Mouse (Mus musculus): ENCODE data around the gene Pex14. TPM values are rescaled to one million over a fixed set of nuclear protein-coding genes. Genes with fewer than 3 reads are reported as not detected.

Gene Pex14
- polyA plus RNA-seq, 1 experiment from 2014 or later: 50.3 TPM

DNA sequence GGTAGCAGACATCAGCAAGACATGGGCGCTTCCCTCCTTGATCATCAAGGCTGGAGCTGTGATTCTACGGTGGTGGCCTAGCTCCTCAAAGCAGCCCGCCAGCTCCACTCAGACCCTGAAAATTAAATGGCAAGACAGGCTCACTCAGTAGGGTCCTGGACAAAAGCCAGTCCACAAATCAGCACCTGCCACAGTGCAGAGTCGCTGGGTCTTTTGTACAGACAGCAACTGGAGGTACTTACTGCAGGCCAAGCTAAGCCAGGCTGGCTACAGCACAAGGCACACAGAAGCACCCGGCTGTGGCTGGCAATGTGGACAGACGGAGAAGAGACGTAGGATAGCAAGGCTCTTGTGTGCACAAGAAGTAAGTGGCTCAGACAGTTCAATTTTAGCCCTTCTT lies 124.8 kb downstream of the Pex14 start:
- H3K4me2 ChIP-seq: no peak overlapping the region
- 75% methylated on average over 7 of the region's 7 CpGs for WGBS

GRCm38 (mm10) chr4:148973387-148973786 lies 126.3 kb downstream of the Pex14 start:
- H3K4me1 ChIP-seq: peaks cover 18% of the 10 kb centered on the region
- no peaks in the 10 kb centered on the region for H3K9me3 ChIP-seq
- no peak for ATAC-seq (ENCODE audit: insufficient read depth, low FRiP score, low read depth)
- no peak overlapping the region for H3K9ac ChIP-seq
- H3K27me3 ChIP-seq (replicated peaks): no peaks in the 10 kb centered on the region
- H3K4me3 ChIP-seq (replicated peaks): no peak overlapping the region
- no peaks in the 10 kb centered on the region for H3K36me3 ChIP-seq
- no peak overlapping the region for H3K4me2 ChIP-seq
- 85% methylated on average over 14 of the region's 14 CpGs for WGBS
- no peak overlapping the region for H3K27ac ChIP-seq

More for the DNA sequence above, 124.8 kb downstream of the Pex14 start:
- ATAC-seq (ENCODE audit: insufficient read depth, low FRiP score, low read depth): no peak
- Histone ChIP-seq H3K27ac (no peak overlapping the region), H3K27me3 (replicated peaks) (no peaks in the 10 kb centered on the region), H3K9me3 (no peaks in the 10 kb centered on the region), H3K36me3 (no peaks in the 10 kb centered on the region), H3K4me3 (replicated peaks) (no peak overlapping the region), H3K4me1 (peaks cover 18% of the 10 kb centered on the region), H3K9ac (no peak overlapping the region)

DNA sequence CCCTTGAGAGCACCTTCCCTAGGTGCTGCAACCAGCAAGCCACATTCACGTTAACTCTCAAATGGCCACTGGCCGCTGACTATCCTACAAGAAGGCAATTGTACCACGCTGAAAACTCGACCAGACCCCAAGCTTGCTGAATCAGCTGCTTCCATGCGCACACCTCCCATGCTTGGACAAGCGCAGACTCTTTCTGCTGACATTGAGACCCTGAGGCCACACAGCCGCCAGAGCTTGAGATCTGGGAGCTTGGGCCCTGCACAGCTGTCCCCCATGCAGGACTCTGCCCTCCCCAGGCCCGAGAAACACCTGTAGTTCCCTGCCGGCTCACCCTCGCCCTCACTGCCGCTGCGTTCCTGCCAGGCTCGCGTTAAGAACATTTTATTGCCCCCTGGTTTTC lies 127.0 kb downstream of the Pex14 start:
- Histone ChIP-seq H3K9me3 (no peaks in the 10 kb centered on the region), H3K27me3 (replicated peaks) (no peaks in the 10 kb centered on the region), H3K4me2 (no peak overlapping the region), H3K4me1 (peaks cover 22% of the 10 kb centered on the region), H3K36me3 (no peaks in the 10 kb centered on the region), H3K9ac (no peak overlapping the region), H3K4me3 (replicated peaks) (no peak overlapping the region), H3K27ac (no peak overlapping the region)
- ATAC-seq (ENCODE audit: insufficient read depth, low FRiP score, low read depth): no peak
- WGBS: 82% methylated on average over 14 of the region's 14 CpGs

GRCm38 (mm10) chr4:148971613-148972242 lies 127.9 kb downstream of the Pex14 start:
- Histone ChIP-seq H3K36me3 (no peaks in the 10 kb centered on the region), H3K4me3 (replicated peaks) (no peak overlapping the region), H3K9me3 (no peaks in the 10 kb centered on the region), H3K27ac (no peak overlapping the region), H3K27me3 (replicated peaks) (no peaks in the 10 kb centered on the region), H3K4me2 (no peak overlapping the region), H3K9ac (no peak overlapping the region), H3K4me1 (peaks cover 26% of the 10 kb centered on the region)
- 63% methylated on average over 3 of the region's 3 CpGs for WGBS
- ATAC-seq (ENCODE audit: insufficient read depth, low FRiP score, low read depth): no peak

DNA sequence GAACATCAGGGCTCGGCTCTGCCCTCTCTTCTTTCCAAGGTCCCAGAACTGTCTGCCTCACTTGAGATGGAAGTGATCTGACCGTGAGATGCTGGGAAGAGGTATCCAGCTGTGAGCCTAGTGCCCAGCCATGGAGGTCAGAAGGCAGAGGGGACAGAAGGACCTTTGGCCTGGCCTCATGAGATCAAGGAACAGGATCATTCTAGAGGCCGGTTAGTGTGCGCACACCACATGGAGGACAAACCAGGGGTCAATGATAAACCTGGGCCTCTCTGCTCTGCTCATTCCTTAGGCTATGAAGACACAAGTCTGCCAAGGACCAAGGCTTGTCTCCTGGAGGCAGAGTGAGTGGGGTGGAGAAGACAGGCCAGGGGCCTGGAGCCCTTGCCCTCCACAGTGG lies 128.9 kb downstream of the Pex14 start:
- H3K9ac ChIP-seq: no peak overlapping the region
- no peaks in the 10 kb centered on the region for H3K36me3 ChIP-seq
- WGBS: 90% methylated on average over 4 of the region's 4 CpGs
- no peak overlapping the region for H3K4me3 ChIP-seq (replicated peaks)
- no peak overlapping the region for H3K27ac ChIP-seq
- H3K27me3 ChIP-seq (replicated peaks): no peaks in the 10 kb centered on the region
- ATAC-seq (ENCODE audit: insufficient read depth, low FRiP score, low read depth): no peak
- H3K4me2 ChIP-seq: no peak overlapping the region
- no peaks in the 10 kb centered on the region for H3K9me3 ChIP-seq
- peaks cover 26% of the 10 kb centered on the region for H3K4me1 ChIP-seq

- WGBS: 64% methylated on average over 5 of the region's 5 CpGs
- H3K9me3 ChIP-seq: no peaks in the 10 kb centered on the region
- no peaks in the 10 kb centered on the region for H3K27me3 ChIP-seq (replicated peaks)
- peaks cover 26% of the 10 kb centered on the region for H3K4me1 ChIP-seq
- H3K27ac ChIP-seq: no peak overlapping the region; the same call in 1 of the 2 replicates
- H3K36me3 ChIP-seq: no peaks in the 10 kb centered on the region
- no peak overlapping the region for H3K9ac ChIP-seq
- no peak overlapping the region for H3K4me3 ChIP-seq (replicated peaks)
- no peak for ATAC-seq (ENCODE audit: insufficient read depth, low FRiP score, low read depth)
- no peak overlapping the region for H3K4me2 ChIP-seq
Observed at GRCm38 (mm10) chr4:148969610-148970009, 130.1 kb downstream of the Pex14 start.

GRCm38 (mm10) chr4:148968859-148969258 lies 130.8 kb downstream of the Pex14 start:
- ATAC-seq (ENCODE audit: insufficient read depth, low FRiP score, low read depth): no peak
- no peaks in the 10 kb centered on the region for H3K27me3 ChIP-seq (replicated peaks)
- H3K36me3 ChIP-seq: no peaks in the 10 kb centered on the region
- no peaks in the 10 kb centered on the region for H3K9me3 ChIP-seq
- no peak overlapping the region for H3K4me2 ChIP-seq
- 63% methylated on average over 5 of the region's 5 CpGs for WGBS
- no peak overlapping the region for H3K9ac ChIP-seq
- peak overlapping the region; percentile 5; the same call in 1 of the 2 replicates for H3K27ac ChIP-seq
- no peak overlapping the region for H3K4me3 ChIP-seq (replicated peaks)
- peaks cover 26% of the 10 kb centered on the region for H3K4me1 ChIP-seq

- Histone ChIP-seq H3K4me2 (no peak overlapping the region), H3K4me1 (peaks cover 20% of the 10 kb centered on the region), H3K9ac (no peak overlapping the region), H3K9me3 (no peaks in the 10 kb centered on the region), H3K27ac (no peak overlapping the region), H3K36me3 (no peaks in the 10 kb centered on the region), H3K27me3 (replicated peaks) (no peaks in the 10 kb centered on the region), H3K4me3 (replicated peaks) (no peak overlapping the region)
- 76% methylated on average over 5 of the region's 5 CpGs for WGBS
- ATAC-seq (ENCODE audit: insufficient read depth, low FRiP score, low read depth): no peak
Observed at GRCm38 (mm10) chr4:148966132-148966531, 133.5 kb downstream of the Pex14 start.

DNA sequence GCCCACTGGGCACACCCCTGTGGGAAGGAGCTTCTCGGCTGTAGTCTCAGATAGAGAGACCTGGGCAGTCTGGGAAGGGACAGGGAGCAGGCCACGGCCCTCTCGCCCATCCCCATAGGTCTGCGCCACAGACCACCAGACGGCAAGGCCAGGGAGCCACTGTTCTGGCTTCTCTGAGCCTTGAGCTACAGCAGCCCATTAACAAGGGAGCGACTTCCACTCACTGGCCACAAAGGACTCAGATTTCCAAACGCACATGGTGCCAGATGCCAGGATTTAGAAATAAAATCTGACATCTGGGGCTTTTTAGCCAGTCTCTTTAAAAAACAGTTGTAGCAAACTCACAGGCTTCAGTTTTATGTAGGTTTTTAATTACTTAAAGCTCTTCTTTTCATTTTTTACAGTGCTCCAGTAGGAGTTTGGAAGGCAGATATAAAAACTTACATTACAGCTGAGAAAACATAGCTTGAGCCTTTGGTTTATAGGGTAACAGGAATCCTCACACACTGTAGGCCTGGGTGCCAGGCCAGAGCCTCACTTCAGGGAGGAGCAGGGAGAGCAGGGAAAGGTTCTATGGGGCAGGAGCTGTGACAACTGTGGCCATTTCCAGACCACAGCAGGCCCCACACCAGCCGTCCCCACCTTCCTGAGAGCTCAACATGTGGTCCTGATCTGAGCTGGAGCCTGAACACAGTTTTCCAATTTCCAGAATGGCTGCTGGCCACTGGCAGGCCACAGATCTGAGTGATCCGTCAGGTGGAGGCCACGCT lies 134.9 kb downstream of the Pex14 start:
- H3K4me1 ChIP-seq: peaks cover 13% of the 10 kb centered on the region
- 82% methylated on average over 10 of the region's 10 CpGs for WGBS
- H3K27ac ChIP-seq: no peak overlapping the region
- no peaks in the 10 kb centered on the region for H3K36me3 ChIP-seq
- no peak for ATAC-seq (ENCODE audit: insufficient read depth, low FRiP score, low read depth)
- H3K4me3 ChIP-seq (replicated peaks): no peak overlapping the region
- H3K4me2 ChIP-seq: no peak overlapping the region
- H3K27me3 ChIP-seq (replicated peaks): no peaks in the 10 kb centered on the region
- no peaks in the 10 kb centered on the region for H3K9me3 ChIP-seq
- H3K9ac ChIP-seq: no peak overlapping the region

DNA sequence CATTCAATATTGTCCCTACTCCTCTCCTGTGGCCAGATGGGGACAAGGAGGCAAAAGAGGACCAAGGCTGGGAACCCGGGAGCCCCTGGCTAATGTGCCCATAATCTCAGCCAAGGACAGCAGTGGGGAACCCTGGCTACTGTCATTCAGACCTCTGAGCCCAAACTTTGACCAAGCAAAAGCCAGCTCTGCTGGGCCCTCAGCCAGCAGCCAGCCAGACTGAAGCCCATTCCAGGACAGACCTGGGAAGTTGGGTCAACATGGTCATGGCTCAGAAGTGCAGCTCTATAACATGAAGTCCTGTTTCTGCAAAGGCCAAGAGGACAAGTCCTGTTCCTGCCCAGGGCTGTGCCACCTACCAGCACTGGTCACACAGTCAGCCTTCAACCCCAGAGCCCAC lies 137.6 kb downstream of the Pex14 start:
- Histone ChIP-seq H3K36me3 (no peaks in the 10 kb centered on the region), H3K9ac (no peak overlapping the region), H3K27me3 (replicated peaks) (no peaks in the 10 kb centered on the region), H3K4me2 (no peak overlapping the region), H3K27ac (no peak overlapping the region), H3K4me3 (replicated peaks) (no peak overlapping the region), H3K4me1 (0 out of 2 replicates have a peak, but pooled peaks cover 5% of the 10 kb centered on the region), H3K9me3 (no peaks in the 10 kb centered on the region)
- 84% methylated on average over 1 of the region's 1 CpGs for WGBS
- no peak for ATAC-seq (ENCODE audit: insufficient read depth, low FRiP score, low read depth)

DNA sequence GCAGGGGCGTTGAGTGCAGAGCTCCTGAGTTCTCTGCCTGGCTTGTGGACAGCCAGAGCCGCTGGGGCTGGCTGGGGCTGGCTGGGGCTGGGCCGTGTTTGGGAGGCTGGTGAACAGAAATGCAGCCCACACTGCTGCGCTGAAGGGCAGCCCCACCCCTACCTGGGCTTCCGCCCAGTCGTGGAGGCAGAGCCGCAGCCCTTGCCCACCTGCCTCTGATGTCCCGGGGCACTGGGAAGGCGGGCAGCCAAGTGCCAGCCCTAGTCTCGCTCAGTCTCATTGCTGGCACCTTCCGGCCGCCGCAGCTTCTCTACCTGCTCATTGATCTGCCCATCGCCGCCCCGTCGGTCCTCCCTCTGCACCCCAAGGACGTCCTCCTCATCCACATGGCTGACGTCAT lies 138.6 kb downstream of the Pex14 start:
- Histone ChIP-seq H3K36me3 (no peaks in the 10 kb centered on the region), H3K27ac (no peak overlapping the region), H3K9me3 (no peaks in the 10 kb centered on the region), H3K4me3 (replicated peaks) (no peak overlapping the region), H3K9ac (no peak overlapping the region), H3K4me2 (no peak overlapping the region), H3K27me3 (replicated peaks) (no peaks in the 10 kb centered on the region), H3K4me1 (peaks cover 7% of the 10 kb centered on the region; the same call in 1 of the 2 replicates)
- no peak for ATAC-seq (ENCODE audit: insufficient read depth, low FRiP score, low read depth)
- 91% methylated on average over 19 of the region's 19 CpGs for WGBS

- WGBS: 69% methylated on average over 12 of the region's 12 CpGs
- no peak overlapping the region for H3K9ac ChIP-seq
Observed at GRCm38 (mm10) chr4:148960011-148960410, 139.7 kb downstream of the Pex14 start.

More at GRCm38 (mm10) chr4:148960011-148960410, 139.7 kb downstream of the Pex14 start:
- peak; percentile 7; the same call in 1 of the 2 replicates for ATAC-seq (ENCODE audit: insufficient read depth, low FRiP score, low read depth)
- H3K4me1 ChIP-seq: peaks cover 16% of the 10 kb centered on the region
- no peaks in the 10 kb centered on the region for H3K36me3 ChIP-seq
- H3K27ac ChIP-seq: peak overlapping the region; percentile 70
- no peaks in the 10 kb centered on the region for H3K9me3 ChIP-seq
- no peak overlapping the region for H3K4me2 ChIP-seq
- no peak overlapping the region for H3K4me3 ChIP-seq (replicated peaks)
- no peaks in the 10 kb centered on the region for H3K27me3 ChIP-seq (replicated peaks)

All from stomach, embryonic 15.5 days (tissue).